Mouse (Mus musculus) embryonic facial prominence, embryonic 14.5 days (tissue): Measurements from ENCODE around the gene Arhgef1. TPM values are rescaled to one million over a fixed set of nuclear protein-coding genes. Genes with fewer than 3 reads are reported as not detected.

Experiments
- ATAC-seq: fragments of 200-750 bp; cut with Nextera tagmentation; 2 replicates; pipeline ENCODE4 v1.8.0; 2017; ENCODE audit warnings: low read depth, moderate number of reproducible peaks, moderate TSS enrichment
- DNase-seq: peaks from one replicate; pipeline ENCODE4 v3.0.0-alpha.2; 2015; ENCODE audit warnings: low spot score
- H3K27ac ChIP-seq: fragments of 300-500 bp; sonication (generic); replicated peaks from 2 replicates; pipeline ENCODE4 v1.5.1; 2014; ENCODE audit warnings: low read depth, mild to moderate bottlenecking, low read length, moderate library complexity
- H3K27me3 ChIP-seq: fragments of 300-500 bp; sonication (generic); replicated peaks from 2 replicates; pipeline ENCODE4 v1.6.1; 2014; ENCODE audit warnings: low read length; ENCODE audit not compliant: control insufficient read depth, insufficient read depth
- H3K36me3 ChIP-seq: fragments of 300-500 bp; sonication (generic); 2 replicates; pipeline ENCODE4 v1.6.1; 2014; ENCODE audit warnings: low read length, mixed read lengths; ENCODE audit not compliant: control insufficient read depth, insufficient read depth
- H3K4me1 ChIP-seq: fragments of 300-500 bp; sonication (generic); 2 replicates; pipeline ENCODE4 v1.6.1; 2014; ENCODE audit warnings: antibody characterized with exemption, low read length; ENCODE audit not compliant: control insufficient read depth, insufficient read depth
- H3K4me2 ChIP-seq: fragments of 300-500 bp; sonication (generic); 2 replicates; pipeline ENCODE4 v1.6.1; 2014; ENCODE audit warnings: low read depth, mild to moderate bottlenecking, low read length, moderate library complexity, mixed read lengths
- H3K4me3 ChIP-seq: fragments of 300-500 bp; sonication (generic); 2 replicates; pipeline ENCODE4 v1.5.1; 2014; ENCODE audit warnings: low read depth, mild to moderate bottlenecking, low read length
- H3K9ac ChIP-seq: fragments of 300-500 bp; sonication (generic); 2 replicates; pipeline ENCODE4 v1.6.1; 2014; ENCODE audit warnings: low read depth, mild to moderate bottlenecking, low read length, moderate library complexity, mixed read lengths
- H3K9me3 ChIP-seq: fragments of 300-500 bp; sonication (generic); 2 replicates; pipeline ENCODE4 v1.6.1; 2016; ENCODE audit warnings: low read length; ENCODE audit not compliant: control insufficient read depth
- WGBS: fragments of 180-500 bp; shearing (Covaris S2); extraction: QIAGEN DNeasy Blood & Tissue Kit; methylation state at CpG from one replicate; pipeline ENCODE4 v1.1.7; 2014; 5-methylcytosine and 5-hydroxymethylcytosine counted together
- polyA plus RNA-seq: library from polyadenylated mRNA; unstranded; fragments of >200 nt; fragmentation: Nextera tagmentation; extraction: Ambion mirVana; gene quantifications from 2 replicates; pipeline ENCODE4 v1.2.1, GENCODE M21; 2014

The Arhgef1 gene
- polyA plus RNA-seq, 1 experiment from 2014 or later, result 86.7 TPM

- Histone ChIP-seq H3K9ac (no peak overlapping the region), H3K27ac (no peak overlapping the region), H3K4me3 (no peak overlapping the region), H3K27me3 (peaks cover 4% of the 10 kb centered on the region; the same call in 1 of the 2 replicates), H3K4me1 (no peaks in the 10 kb centered on the region), H3K4me2 (no peak overlapping the region), H3K36me3 (no peaks in the 10 kb centered on the region), H3K9me3 (0 out of 2 replicates have a peak, but pooled peaks cover 5% of the 10 kb centered on the region)
- ATAC-seq (no peak), DNase-seq (no peak)
- WGBS, result 68% methylated on average over 17 of the region's 17 CpGs
Observed at GRCm38 (mm10) chr7:24869080-24869479, 33.6 kb upstream of the Arhgef1 start.

DNA sequence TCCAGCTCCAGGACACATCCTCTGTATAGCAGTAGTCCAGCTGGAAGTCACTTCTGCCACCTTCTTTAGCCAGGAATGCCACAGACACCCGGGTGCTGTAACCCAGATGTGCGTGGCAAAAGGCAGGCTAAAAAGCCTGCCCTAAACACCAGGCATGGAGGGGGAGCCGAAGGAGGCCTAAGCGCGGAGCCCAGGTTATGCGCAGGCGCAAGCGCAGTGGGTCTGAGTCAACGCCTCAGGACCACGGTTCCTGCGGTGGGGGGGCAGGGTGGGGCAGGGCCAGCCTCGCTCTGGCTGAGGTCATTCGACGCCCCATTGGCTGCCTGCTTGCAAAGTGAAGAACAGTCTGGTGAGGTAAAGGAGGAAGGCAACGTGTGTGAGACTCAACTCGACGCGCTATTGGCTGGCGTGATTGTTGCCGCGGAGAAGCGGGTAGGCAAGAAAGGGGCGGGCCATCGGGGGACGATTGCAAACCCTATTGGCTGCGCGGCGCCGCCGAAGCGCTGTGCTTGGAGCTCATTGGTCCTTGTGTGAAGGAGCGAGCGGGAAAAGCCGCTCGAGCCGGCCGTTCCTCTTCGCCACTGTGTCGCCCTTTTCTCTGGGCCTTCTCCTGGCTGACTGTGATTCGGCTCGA lies 33.1 kb upstream of the Arhgef1 start, which contains the start of the genes Lypd4 and Dmrtc2:
Gene Lypd4 (minus strand): TSS at position 410 of the 634 bp plus-strand sequence.
Gene Dmrtc2 (plus strand): TSS at position 526 of the 634 bp plus-strand sequence.
- Histone ChIP-seq H3K36me3 (no peaks in the 10 kb centered on the region), H3K27ac (no peak within 1 kb of the TSS), H3K9ac (no peak within 1 kb of the TSS), H3K4me3 (no peak within 1 kb of the TSS), H3K9me3 (0 out of 2 replicates have a peak, but pooled peaks cover 5% of the 10 kb centered on the region), H3K4me1 (no peaks in the 10 kb centered on the region), H3K27me3 (peaks cover 4% of the 10 kb centered on the region; the same call in 1 of the 2 replicates), H3K4me2 (no peak within 1 kb of the TSS)
- ATAC-seq (no peak), DNase-seq (no peak)
- 58% methylated on average over 41 of the region's 41 CpGs for WGBS

GRCm38 (mm10) chr7:24877588-24877987 lies 25.1 kb upstream of the Arhgef1 start:
- H3K9me3 ChIP-seq, result no peaks in the 10 kb centered on the region
- H3K4me1 ChIP-seq, result peaks cover 3% of the 10 kb centered on the region; the same call in 1 of the 2 replicates
- H3K36me3 ChIP-seq, result no peaks in the 10 kb centered on the region
- no peaks in the 10 kb centered on the region for H3K27me3 ChIP-seq
- peak; percentile 72 for DNase-seq
- no peak overlapping the region for H3K9ac ChIP-seq
- no peak overlapping the region for H3K4me3 ChIP-seq
- peak overlapping the region; percentile 75; the same call in 1 of the 2 replicates for H3K27ac ChIP-seq
- H3K4me2 ChIP-seq, result no peak overlapping the region
- ATAC-seq, result peak; percentile 72
- WGBS, result 38% methylated on average over 3 of the region's 3 CpGs

DNA sequence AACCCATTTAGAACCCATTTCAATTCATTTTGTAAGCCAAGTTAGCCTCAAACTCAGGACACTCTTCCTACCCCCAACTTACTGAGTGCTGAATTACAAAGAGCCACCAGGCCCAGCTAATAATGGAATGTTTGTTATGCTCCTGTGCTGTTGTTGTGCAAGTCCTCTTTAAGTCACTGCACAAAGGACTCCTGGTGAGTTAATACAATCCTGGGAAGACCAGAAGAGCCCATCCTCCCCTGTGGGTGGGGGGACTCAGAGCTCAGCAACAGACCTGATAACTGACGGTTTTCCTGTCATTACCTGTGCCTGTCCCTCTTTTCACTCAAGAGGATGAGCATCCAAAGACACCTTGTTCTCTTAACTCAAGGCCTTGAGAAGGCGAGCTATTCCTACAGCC lies 23.1 kb upstream of the Arhgef1 start:
- peaks cover 3% of the 10 kb centered on the region; the same call in 1 of the 2 replicates for H3K4me1 ChIP-seq
- no peaks in the 10 kb centered on the region for H3K9me3 ChIP-seq
- ATAC-seq, result no peak
- no peaks in the 10 kb centered on the region for H3K36me3 ChIP-seq
- no peak for DNase-seq
- no peak overlapping the region for H3K9ac ChIP-seq
- H3K4me2 ChIP-seq, result no peak overlapping the region
- no peak overlapping the region for H3K27ac ChIP-seq
- no peaks in the 10 kb centered on the region for H3K27me3 ChIP-seq
- WGBS, result 38% methylated on average over 2 of the region's 2 CpGs
- no peak overlapping the region for H3K4me3 ChIP-seq

DNA sequence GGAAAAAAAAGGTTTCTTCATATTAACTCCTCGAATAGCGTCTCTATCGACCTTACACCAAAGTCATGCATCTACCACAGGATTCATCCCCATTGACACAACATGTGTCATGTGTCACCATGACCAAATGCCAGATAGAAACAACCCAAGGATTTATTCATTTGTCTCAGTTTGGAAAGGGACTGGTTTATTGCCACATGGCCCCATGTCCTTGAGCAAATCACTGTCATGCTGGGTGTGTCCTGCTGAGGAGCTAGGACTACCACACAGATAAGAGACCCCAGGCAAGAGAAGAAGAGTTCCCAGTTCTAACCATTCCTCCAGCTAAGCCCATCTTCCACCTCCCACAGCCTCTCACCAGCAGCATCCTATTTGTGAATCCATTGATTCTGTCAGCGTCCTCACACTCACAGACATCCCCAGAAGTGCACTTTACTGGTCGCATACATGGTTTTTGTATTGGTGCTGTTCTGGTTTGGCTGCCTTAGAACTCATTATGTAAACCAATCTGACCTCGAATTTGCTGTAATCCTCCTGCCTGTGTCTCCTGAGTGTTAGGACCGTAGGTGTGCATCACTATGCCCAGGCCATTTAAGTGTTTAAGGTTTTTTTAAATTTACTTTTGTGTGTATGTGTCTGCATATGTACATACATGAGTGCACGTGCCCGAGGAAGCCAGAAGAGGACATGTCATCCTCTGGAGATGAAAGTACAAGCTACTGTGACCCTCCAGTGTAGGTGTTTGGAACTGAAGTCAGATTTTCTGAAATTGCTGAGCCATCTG lies 20.1 kb upstream of the Arhgef1 start:
- no peak overlapping the region for H3K9ac ChIP-seq
- no peaks in the 10 kb centered on the region for H3K9me3 ChIP-seq
- no peak overlapping the region for H3K4me3 ChIP-seq
- DNase-seq (no peak), ATAC-seq (no peak)
- WGBS, result 90% methylated on average over 9 of the region's 9 CpGs
- no peaks in the 10 kb centered on the region for H3K27me3 ChIP-seq
- peaks cover 14% of the 10 kb centered on the region for H3K4me1 ChIP-seq
- no peak overlapping the region for H3K4me2 ChIP-seq
- H3K36me3 ChIP-seq, result peaks cover 23% of the 10 kb centered on the region
- no peak overlapping the region for H3K27ac ChIP-seq

DNA sequence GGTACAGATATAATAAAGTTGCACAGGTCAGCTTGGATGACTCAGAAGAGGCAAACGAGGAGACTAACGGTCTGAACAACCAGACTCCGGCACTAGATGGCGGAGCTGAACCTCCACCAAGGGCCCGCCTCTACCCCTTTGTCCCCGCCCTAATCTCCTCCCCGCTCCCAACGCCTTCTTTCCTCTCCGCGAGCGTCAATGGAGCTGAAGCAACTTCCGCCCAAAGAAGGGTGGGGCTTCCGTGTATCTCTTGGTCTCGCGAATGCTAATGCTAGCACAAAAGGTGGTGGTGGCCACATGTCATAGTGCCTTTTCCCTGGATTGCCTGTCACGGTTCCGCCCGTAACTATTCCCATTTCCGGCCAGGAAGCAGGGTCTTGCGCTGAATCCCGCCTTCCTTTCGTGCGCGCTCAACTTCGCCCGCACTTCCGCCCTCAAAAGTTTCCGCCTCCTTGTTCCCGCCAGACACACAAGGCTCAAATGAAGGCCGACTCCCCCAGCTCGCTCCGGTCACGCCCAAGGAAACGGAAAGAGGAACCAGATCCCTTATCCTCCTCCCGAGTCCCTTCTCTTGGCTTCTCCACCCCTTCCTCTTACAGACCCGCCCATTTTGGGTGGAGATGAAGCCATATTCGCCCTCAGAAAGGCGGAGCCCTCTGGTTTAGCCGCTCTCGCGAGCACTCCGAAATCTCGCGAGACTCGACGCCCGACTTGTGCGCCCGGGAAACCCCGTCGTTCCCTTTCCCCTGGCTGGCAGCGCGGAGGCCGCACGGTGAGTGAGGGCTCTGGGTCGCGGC lies 18.6 kb upstream of the Arhgef1 start, which contains the start of gene Rps19:
Gene Rps19 (plus strand): TSS at position 476 of the 797 bp plus-strand sequence.
- peak; percentile 100 for DNase-seq
- Histone ChIP-seq H3K9me3 (no peaks in the 10 kb centered on the region), H3K4me2 (peak within 1 kb of the TSS; percentile 87), H3K36me3 (peaks cover 38% of the 10 kb centered on the region), H3K27ac (peak within 1 kb of the TSS; percentile 92), H3K4me1 (peaks cover 14% of the 10 kb centered on the region), H3K9ac (peak within 1 kb of the TSS; percentile 100), H3K4me3 (peak within 1 kb of the TSS; percentile 99), H3K27me3 (no peaks in the 10 kb centered on the region)
- under 1% methylated on average over 50 of the region's 57 CpGs for WGBS
- peak; percentile 96 for ATAC-seq

- WGBS, result under 1% methylated on average over 35 of the region's 47 CpGs
- peaks cover 45% of the 10 kb centered on the region for H3K36me3 ChIP-seq
Observed at GRCm38 (mm10) chr7:24884693-24885291, 17.9 kb upstream of the Arhgef1 start.

More at GRCm38 (mm10) chr7:24884693-24885291, 17.9 kb upstream of the Arhgef1 start:
- H3K9ac ChIP-seq, result peak overlapping the region; percentile 100
- peak overlapping the region; percentile 87 for H3K4me2 ChIP-seq
- peak overlapping the region; percentile 92 for H3K27ac ChIP-seq
- DNase-seq (no peak), ATAC-seq (no peak)
- H3K9me3 ChIP-seq, result no peaks in the 10 kb centered on the region
- H3K27me3 ChIP-seq, result no peaks in the 10 kb centered on the region
- H3K4me1 ChIP-seq, result peaks cover 14% of the 10 kb centered on the region
- H3K4me3 ChIP-seq, result peak overlapping the region; percentile 99
